Mouse (Mus musculus): ENCODE measurements at regions not wholly inside any gene's neighbourhood (a gene's known extent, or its start where the extent isn't known, plus 50 kb on each side); places are given as distances from the start of the nearest gene placed in this dataset.

DNA sequence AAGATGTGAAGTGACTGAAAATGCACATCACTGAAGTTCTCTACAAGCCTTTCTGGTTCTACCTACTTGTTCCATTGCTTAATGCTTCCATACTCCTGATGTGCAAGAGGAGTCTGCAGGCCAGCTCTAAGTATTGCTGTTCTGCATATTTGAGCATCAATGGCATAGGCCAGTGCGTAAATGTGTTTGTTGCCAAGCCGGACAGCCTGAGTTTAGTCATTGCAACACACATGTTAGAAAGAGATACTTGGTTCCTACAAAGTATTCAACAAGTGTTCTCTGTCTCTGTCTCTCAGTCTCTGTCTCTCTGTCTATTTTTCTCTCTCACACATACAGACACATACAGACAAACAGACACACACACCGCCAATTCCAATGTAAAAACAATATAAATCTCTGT lies 1288.4 kb downstream of the Defb40 start:
- Histone ChIP-seq H3K27ac (no peak overlapping the region), H3K4me2 (no peak overlapping the region), H3K27me3 (no peaks in the 10 kb centered on the region), H3K36me3 (no peaks in the 10 kb centered on the region), H3K4me3 (replicated peaks) (no peak overlapping the region), H3K9me3 (replicated peaks) (no peaks in the 10 kb centered on the region), H3K4me1 (replicated peaks) (no peaks in the 10 kb centered on the region), H3K9ac (no peak overlapping the region)
- ATAC-seq (ENCODE audit: low read depth): no peak
- no peak for DNase-seq
- WGBS (ENCODE audit: insufficient replicate concordance): 76% methylated on average over 3 of the region's 3 CpGs

DNA sequence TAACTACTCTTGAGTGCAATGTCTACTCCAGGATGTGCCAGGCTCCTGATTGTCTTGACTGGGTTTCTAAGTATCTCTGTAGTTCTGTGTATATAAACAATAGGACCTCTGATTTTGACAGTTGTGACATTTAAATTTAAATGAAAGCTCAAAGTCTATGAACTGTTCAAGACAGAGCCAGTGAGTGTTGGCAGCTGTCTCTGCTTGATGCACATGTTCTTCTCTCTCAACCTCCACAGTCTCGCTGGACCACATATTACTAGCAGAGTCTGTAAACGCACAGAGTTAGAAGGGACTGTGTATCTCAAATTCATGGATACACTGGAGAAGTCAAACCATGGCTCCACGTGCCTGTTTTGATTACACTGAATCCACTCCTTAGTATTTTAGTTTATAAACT lies 1291.0 kb downstream of the Defb40 start:
- ATAC-seq (ENCODE audit: low read depth) (no peak), DNase-seq (no peak)
- Histone ChIP-seq H3K27me3 (no peaks in the 10 kb centered on the region), H3K4me2 (no peak overlapping the region), H3K36me3 (no peaks in the 10 kb centered on the region), H3K27ac (no peak overlapping the region), H3K9me3 (replicated peaks) (no peaks in the 10 kb centered on the region), H3K9ac (no peak overlapping the region), H3K4me1 (replicated peaks) (no peaks in the 10 kb centered on the region), H3K4me3 (replicated peaks) (no peak overlapping the region)
- 55% methylated on average over 3 of the region's 3 CpGs for WGBS (ENCODE audit: insufficient replicate concordance)

DNA sequence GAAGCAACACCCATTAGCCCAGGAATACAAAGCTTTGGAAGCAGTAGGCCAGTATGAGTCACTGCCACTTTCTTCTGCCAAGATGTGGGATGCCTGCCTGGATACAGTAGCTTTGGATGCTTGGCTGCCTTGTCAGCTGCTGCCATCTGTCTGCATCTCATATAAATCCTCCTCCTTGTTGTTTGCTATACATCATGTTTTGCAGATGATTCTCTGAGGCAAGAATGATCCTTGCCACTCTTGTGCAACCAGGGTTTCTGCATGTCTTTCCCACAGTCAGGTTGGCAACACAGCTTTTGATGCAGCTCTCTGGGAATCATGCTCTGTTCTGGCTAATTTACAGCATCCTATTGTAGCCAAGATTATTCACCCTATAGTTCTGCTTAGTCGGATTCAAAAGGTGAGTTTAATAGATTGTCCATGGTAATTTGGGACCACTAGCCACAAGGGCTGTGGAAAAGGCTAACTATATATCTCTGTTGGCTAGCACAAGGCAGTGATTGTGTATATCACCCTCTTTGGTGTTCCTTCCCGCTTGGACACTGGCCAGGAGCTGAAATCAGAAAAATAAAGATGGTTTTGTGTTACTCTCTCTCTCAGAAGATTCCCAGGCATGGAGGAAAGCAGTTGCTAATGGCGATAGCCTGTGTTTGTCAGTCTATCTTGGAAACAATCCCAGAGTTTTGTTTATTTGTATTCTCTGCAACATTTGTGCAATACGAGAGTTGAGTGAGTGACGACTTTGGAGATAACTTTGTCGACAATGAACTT lies 1313.5 kb downstream of the Defb40 start:
- Histone ChIP-seq H3K27me3 (no peaks in the 10 kb centered on the region), H3K4me1 (replicated peaks) (no peaks in the 10 kb centered on the region), H3K9ac (no peak overlapping the region), H3K9me3 (replicated peaks) (no peaks in the 10 kb centered on the region), H3K27ac (no peak overlapping the region), H3K4me2 (no peak overlapping the region), H3K36me3 (no peaks in the 10 kb centered on the region), H3K4me3 (replicated peaks) (no peak overlapping the region)
- ATAC-seq (ENCODE audit: low read depth) (no peak), DNase-seq (no peak)
- WGBS (ENCODE audit: insufficient replicate concordance): 61% methylated on average over 6 of the region's 6 CpGs

DNA sequence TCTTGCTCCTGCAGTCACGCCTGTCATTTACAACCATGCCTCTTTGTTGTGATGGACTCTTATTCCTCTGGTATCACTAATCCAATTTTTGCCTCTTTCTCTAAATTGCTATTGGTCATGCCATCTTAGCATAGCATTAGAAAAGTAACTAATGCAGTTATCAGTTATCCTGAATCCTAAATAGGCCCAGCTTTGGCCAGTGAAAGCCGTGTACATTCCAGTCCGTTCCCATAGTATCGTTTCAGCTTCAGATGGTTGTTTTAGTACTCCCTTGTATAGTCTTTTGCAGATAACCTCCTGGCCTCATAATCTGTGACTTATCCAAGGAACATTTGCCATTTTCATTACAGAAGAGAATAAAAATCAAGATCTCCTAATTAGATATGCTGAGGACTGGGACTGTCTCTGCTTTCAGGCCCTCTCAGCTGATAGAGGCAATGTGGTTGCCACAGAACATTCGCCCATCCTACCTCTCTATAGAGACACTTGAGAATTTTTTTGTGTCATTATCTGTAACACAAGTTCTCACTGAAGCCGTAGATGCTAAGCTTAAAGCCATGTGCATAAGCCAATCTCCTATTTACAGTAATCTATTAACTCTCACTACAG lies 1318.2 kb downstream of the Defb40 start:
- Histone ChIP-seq H3K27me3 (no peaks in the 10 kb centered on the region), H3K4me3 (replicated peaks) (no peak overlapping the region), H3K4me2 (no peak overlapping the region), H3K36me3 (no peaks in the 10 kb centered on the region), H3K9me3 (replicated peaks) (no peaks in the 10 kb centered on the region), H3K4me1 (replicated peaks) (no peaks in the 10 kb centered on the region), H3K9ac (no peak overlapping the region), H3K27ac (no peak overlapping the region)
- no peak for ATAC-seq (ENCODE audit: low read depth)
- WGBS (ENCODE audit: insufficient replicate concordance): 65% methylated on average over 6 of the region's 6 CpGs
- no peak for DNase-seq

DNA sequence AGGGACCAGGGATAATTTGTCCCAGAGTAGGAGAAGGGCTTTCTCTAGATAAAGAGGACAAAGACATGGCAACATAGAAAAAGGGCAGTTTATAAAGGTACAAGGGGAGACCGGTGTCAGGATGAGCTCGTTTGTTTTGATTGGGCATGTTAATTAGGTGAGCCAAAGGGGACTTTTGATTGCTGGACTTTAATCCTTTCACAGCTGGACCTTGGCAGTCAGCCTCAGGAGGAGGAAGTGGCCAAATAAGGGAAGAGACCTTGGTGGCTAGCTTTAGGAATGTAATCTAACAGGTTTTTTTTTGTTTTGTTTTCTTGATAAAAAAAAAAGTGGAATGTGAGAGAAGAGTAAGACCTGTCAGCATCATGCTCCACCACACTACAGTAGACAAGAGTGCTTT lies 1324.3 kb downstream of the Defb40 start:
- no peaks in the 10 kb centered on the region for H3K27me3 ChIP-seq
- 10% methylated on average over 2 of the region's 2 CpGs for WGBS (ENCODE audit: insufficient replicate concordance)
- no peak overlapping the region for H3K27ac ChIP-seq
- H3K36me3 ChIP-seq: no peaks in the 10 kb centered on the region
- H3K4me2 ChIP-seq: no peak overlapping the region
- no peaks in the 10 kb centered on the region for H3K9me3 ChIP-seq (replicated peaks)
- no peak overlapping the region for H3K9ac ChIP-seq
- H3K4me1 ChIP-seq (replicated peaks): no peaks in the 10 kb centered on the region
- no peak for ATAC-seq (ENCODE audit: low read depth)
- H3K4me3 ChIP-seq (replicated peaks): no peak overlapping the region
- no peak for DNase-seq

DNA sequence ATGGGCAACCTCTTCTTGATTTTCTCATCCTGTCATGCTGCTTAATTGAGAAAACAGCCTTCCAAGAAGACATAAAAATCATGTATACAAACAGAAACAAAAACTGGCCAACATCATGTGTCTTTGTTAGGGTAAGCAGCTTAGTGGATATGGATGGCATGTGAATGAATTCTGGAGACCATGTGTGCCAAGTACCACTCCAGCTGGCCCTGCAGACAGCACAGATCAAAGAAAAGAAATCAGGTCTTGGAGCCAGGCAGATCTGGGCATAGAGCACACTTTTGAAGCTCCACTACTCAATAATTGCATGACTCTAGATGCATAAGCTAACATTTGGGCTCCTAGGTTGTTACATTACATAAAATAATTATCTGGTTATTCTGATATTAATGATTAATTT lies 1330.5 kb downstream of the Defb40 start:
- Histone ChIP-seq H3K4me2 (no peak overlapping the region), H3K9ac (no peak overlapping the region), H3K4me3 (replicated peaks) (no peak overlapping the region), H3K27ac (no peak overlapping the region), H3K9me3 (replicated peaks) (no peaks in the 10 kb centered on the region), H3K27me3 (no peaks in the 10 kb centered on the region), H3K36me3 (no peaks in the 10 kb centered on the region), H3K4me1 (replicated peaks) (no peaks in the 10 kb centered on the region)
- no peak for ATAC-seq (ENCODE audit: low read depth)
- no peak for DNase-seq

DNA sequence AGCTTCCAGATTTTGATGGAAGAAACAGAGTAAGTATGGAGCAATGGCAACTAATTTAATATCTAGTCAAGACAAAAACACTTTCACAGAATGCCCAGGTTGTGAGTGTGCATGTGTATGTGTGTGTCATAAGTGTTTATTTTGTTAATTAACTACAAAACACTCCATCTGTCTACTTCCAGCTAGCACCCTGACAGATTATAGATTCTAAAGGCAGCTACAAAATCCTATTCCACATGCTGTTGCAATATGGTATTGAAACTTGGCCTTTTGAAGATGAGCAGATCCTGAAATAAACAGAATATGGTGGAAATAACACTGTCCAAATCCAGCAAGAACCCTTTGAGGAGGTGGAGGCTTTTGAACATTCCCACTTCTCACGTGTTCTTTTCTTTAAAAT lies 1356.9 kb downstream of the Defb40 start:
- H3K4me1 ChIP-seq (replicated peaks): no peaks in the 10 kb centered on the region
- WGBS (ENCODE audit: insufficient replicate concordance): 16% methylated on average over 1 of the region's 1 CpGs
- H3K27ac ChIP-seq: no peak overlapping the region
- no peak for DNase-seq
- H3K9ac ChIP-seq: no peak overlapping the region
- no peaks in the 10 kb centered on the region for H3K9me3 ChIP-seq (replicated peaks)
- H3K4me3 ChIP-seq (replicated peaks): no peak overlapping the region
- no peaks in the 10 kb centered on the region for H3K27me3 ChIP-seq
- H3K36me3 ChIP-seq: no peaks in the 10 kb centered on the region
- no peak for ATAC-seq (ENCODE audit: low read depth)
- no peak overlapping the region for H3K4me2 ChIP-seq

DNA sequence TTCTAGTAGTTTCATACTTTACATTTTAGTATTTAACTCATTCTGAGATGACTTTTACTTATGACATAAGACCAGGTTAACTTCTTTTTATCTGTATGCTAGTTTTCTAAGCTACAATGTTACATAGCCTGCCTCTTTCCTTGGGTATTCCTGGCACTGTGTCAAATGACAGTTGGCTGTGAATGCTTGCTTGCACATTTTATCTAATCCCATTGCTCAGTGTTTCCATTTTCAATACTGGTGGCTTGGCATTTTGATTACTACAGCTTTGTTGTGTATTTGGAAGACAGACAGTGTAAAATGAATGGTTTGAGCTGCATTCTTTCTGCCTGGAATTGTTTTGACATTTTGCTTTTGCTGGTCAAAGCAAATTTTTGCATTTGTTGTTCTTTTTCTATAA lies 1359.2 kb downstream of the Defb40 start:
- Histone ChIP-seq H3K36me3 (no peaks in the 10 kb centered on the region), H3K4me1 (replicated peaks) (no peaks in the 10 kb centered on the region), H3K4me2 (no peak overlapping the region), H3K27me3 (no peaks in the 10 kb centered on the region), H3K4me3 (replicated peaks) (no peak overlapping the region), H3K27ac (no peak overlapping the region), H3K9me3 (replicated peaks) (no peaks in the 10 kb centered on the region), H3K9ac (no peak overlapping the region)
- DNase-seq: no peak
- ATAC-seq (ENCODE audit: low read depth): no peak

DNA sequence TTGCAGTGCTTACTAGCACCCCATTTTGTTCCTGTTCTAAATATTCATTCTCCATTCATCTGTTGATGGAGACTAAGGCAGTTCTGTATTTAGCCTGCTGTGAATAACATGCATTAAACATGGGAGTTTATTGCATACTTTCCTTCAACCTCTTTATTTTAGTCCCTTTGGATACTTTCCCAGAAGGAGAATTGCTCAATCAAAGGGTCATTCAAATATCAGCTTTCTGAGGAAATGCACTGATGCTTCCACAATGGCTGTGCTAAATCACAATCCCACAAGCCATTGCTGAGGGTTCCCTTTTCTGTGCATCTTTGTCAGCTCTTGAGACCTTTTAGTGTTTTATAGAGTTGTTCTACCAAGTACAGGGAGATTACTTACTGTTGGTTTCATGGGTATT lies 1359.9 kb downstream of the Defb40 start:
- Histone ChIP-seq H3K4me2 (no peak overlapping the region), H3K36me3 (no peaks in the 10 kb centered on the region), H3K4me3 (replicated peaks) (no peak overlapping the region), H3K9ac (no peak overlapping the region), H3K27me3 (no peaks in the 10 kb centered on the region), H3K27ac (no peak overlapping the region), H3K4me1 (replicated peaks) (no peaks in the 10 kb centered on the region), H3K9me3 (replicated peaks) (no peaks in the 10 kb centered on the region)
- no peak for ATAC-seq (ENCODE audit: low read depth)
- no peak for DNase-seq

DNA sequence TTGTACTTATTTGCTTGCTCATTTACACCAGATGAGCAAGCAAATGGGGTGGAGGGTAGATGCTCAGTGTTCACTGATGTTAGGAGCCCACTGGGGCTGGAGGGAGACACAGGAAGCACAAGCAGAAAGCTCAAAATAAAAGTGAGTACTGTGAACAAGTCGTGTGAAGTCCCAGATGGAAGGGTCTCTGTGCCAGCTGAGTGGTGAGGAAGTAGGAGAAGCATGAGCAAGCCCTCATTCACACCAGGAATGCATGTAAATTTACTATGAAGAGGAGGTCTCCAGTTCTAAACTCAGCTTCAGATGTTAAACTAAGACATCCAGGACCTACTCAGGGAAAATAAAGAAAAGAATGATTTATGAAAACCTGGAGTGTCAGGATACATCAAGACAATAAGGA lies 1375.2 kb downstream of the Defb40 start:
- no peaks in the 10 kb centered on the region for H3K27me3 ChIP-seq
- H3K36me3 ChIP-seq: no peaks in the 10 kb centered on the region
- no peak overlapping the region for H3K4me2 ChIP-seq
- 22% methylated on average over 1 of the region's 1 CpGs for WGBS (ENCODE audit: insufficient replicate concordance)
- DNase-seq: no peak
- ATAC-seq (ENCODE audit: low read depth): no peak
- no peak overlapping the region for H3K9ac ChIP-seq
- H3K4me1 ChIP-seq (replicated peaks): no peaks in the 10 kb centered on the region
- no peaks in the 10 kb centered on the region for H3K9me3 ChIP-seq (replicated peaks)
- H3K4me3 ChIP-seq (replicated peaks): no peak overlapping the region
- no peak overlapping the region for H3K27ac ChIP-seq

DNA sequence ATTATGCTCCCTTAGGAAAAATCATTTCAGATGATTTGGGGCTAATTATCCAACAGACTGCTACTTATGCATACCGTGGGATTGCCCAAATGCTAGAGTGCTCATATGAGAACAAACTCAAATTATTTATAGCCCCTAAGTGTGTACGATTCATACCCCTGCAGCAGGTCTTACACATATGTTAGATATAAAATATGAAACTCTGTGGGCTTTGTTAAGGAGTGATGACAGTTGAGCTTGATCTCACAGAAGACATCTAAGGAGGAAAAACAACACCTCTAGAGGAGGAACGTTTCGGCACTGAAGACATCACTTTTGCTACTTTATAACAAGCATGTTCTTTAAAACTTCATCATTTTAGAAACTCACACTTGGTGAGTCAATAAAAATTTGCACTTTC lies 1379.3 kb downstream of the Defb40 start:
- WGBS (ENCODE audit: insufficient replicate concordance): 60% methylated on average over 4 of the region's 4 CpGs
- H3K27ac ChIP-seq: no peak overlapping the region
- DNase-seq: no peak
- no peaks in the 10 kb centered on the region for H3K27me3 ChIP-seq
- H3K9ac ChIP-seq: no peak overlapping the region
- no peaks in the 10 kb centered on the region for H3K9me3 ChIP-seq (replicated peaks)
- no peaks in the 10 kb centered on the region for H3K4me1 ChIP-seq (replicated peaks)
- ATAC-seq (ENCODE audit: low read depth): no peak
- H3K36me3 ChIP-seq: no peaks in the 10 kb centered on the region
- H3K4me2 ChIP-seq: no peak overlapping the region
- H3K4me3 ChIP-seq (replicated peaks): no peak overlapping the region

DNA sequence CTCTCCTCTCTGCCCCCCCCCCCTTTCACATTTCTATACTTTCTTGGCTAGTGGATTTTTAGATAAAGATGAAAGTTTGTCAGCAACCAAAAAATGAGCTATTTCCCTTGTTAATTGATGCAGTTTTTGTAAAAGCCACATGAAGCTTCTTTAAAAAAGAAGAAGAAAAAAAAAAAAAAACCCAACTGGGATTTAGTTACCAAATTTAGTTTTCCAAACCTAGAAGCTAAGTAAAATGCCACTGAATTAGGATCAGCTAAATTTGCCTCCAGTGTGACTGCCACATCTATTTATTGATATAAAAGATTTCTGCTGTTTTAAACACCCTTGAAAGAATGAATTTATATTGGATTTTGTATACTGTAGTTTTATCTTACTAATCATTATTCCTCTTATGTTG lies 1381.5 kb downstream of the Defb40 start:
- no peaks in the 10 kb centered on the region for H3K36me3 ChIP-seq

More for the DNA sequence above, 1381.5 kb downstream of the Defb40 start:
- Histone ChIP-seq H3K27me3 (no peaks in the 10 kb centered on the region), H3K4me1 (replicated peaks) (no peaks in the 10 kb centered on the region), H3K9me3 (replicated peaks) (no peaks in the 10 kb centered on the region), H3K4me3 (replicated peaks) (no peak overlapping the region), H3K9ac (no peak overlapping the region), H3K27ac (no peak overlapping the region), H3K4me2 (no peak overlapping the region)
- ATAC-seq (ENCODE audit: low read depth) (no peak), DNase-seq (no peak)
